Mouse (Mus musculus): ENCODE measurements around the gene Cyp2c68.
"Not testable (repeated sequence)": the region's sequence is repeated elsewhere in the genome, so short reads cannot be mapped to it uniquely, and the experiment has no call there.

GRCm38 (mm10) chr19:39785458-39785857 is 44.6 kb upstream of the Cyp2c68 start:
- TF ChIP-seq CTCF (IDR thresholded peaks at IDR 0.05; ENCODE audit: borderline replicate concordance, insufficient read depth, low read depth, low read length); POLR2A (IDR thresholded peaks at IDR 0.05; ENCODE audit: borderline replicate concordance, insufficient read depth, low read length): not testable (repeated sequence)
